Mouse (Mus musculus): ENCODE results near the gene Wdr11.

DNA sequence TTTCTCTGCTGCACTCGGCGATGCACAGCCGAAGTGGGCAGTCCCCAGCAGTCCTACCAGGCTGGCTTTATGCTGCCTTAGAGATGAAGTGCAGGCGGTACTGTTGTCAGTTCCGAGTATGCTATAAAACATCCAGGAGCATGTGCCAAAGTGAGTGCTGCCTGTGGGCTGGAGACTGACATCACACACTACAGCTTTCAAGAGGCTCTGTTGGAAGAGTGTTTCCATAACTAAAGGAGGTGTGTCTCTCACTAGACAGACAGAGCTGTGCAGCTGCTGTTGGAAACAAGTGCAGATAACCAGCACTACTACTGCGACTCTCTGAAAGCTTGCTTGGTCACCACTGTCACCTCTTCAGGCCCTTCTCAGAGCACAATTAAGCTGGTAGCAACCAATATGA, 39.8 kb downstream of the Wdr11 start:
- no peak for TF ChIP-seq CTCF (conservative IDR thresholded peaks at IDR 0.05; ENCODE audit: insufficient read depth, insufficient read length, low read depth, low read length)
- TF ChIP-seq POLR2A (IDR thresholded peaks at IDR 0.05; ENCODE audit: low read depth, low read length), result no peak
